Comparison of ENCODE assay signal across 22 mouse cellular contexts in genomic region chr6:96057575-96058159, GRCm38 (mm10). TPM values are rescaled to one million over a fixed set of nuclear protein-coding genes. Genes with fewer than 3 reads are reported as not detected.
"Had no signal": no experiment of that assay in that cellular context is flagged by ENCODE, and none has a peak within 500 bp of the region (broad histone marks: within the 10 kb centered on the region; RNA-seq: fewer than 3 reads in every experiment).

No protein-coding gene starts in this region.

- H3K27me3 ChIP-seq: kidney, embryonic 15.5 days; limb, embryonic 13.5 days; liver, embryonic 12.5 days; liver, embryonic 15.5 days; midbrain, embryonic 12.5 days; midbrain, embryonic 15.5 days; neural tube, embryonic 12.5 days; neural tube, embryonic 15.5 days had no signal

- H3K4me2 ChIP-seq: kidney, embryonic 15.5 days; limb, embryonic 13.5 days; liver, embryonic 12.5 days; liver, embryonic 15.5 days; midbrain, embryonic 12.5 days; midbrain, embryonic 15.5 days; neural tube, embryonic 12.5 days; neural tube, embryonic 15.5 days had no signal

- H3K4me3 ChIP-seq: kidney, embryonic 15.5 days; limb, embryonic 10.5 days; limb, embryonic 13.5 days; liver, embryonic 12.5 days; liver, embryonic 15.5 days; midbrain, embryonic 12.5 days; midbrain, embryonic 15.5 days; neural tube, embryonic 12.5 days; neural tube, embryonic 15.5 days had no signal

- H3K9ac ChIP-seq: kidney, embryonic 15.5 days; limb, embryonic 13.5 days; liver, embryonic 12.5 days; liver, embryonic 15.5 days; midbrain, embryonic 12.5 days; midbrain, embryonic 15.5 days; neural tube, embryonic 12.5 days; neural tube, embryonic 15.5 days had no signal

- H3K4me1 ChIP-seq: kidney, embryonic 15.5 days; limb, embryonic 10.5 days; limb, embryonic 13.5 days; liver, embryonic 12.5 days; liver, embryonic 15.5 days; midbrain, embryonic 12.5 days; midbrain, embryonic 15.5 days; neural tube, embryonic 12.5 days; neural tube, embryonic 15.5 days had no signal

- H3K27ac ChIP-seq: hindbrain, postnatal 0 days; kidney, embryonic 15.5 days; limb, embryonic 10.5 days; limb, embryonic 13.5 days; liver, embryonic 12.5 days; liver, embryonic 15.5 days; macrophage; midbrain, embryonic 12.5 days; midbrain, embryonic 15.5 days; neural tube, embryonic 12.5 days; neural tube, embryonic 15.5 days had no signal

- DNase-seq: kidney, adult 11 months; kidney, adult 8-10 months; kidney, postnatal 10 days; kidney, postnatal 36 days; liver; right cerebral cortex, adult 18-20 months; right cerebral cortex, postnatal 14 days; right cerebral cortex, postnatal 4 days; thymus, postnatal 36 days had no signal

- ATAC-seq: hindbrain, postnatal 0 days; inflammation-experienced regulatory T-cells, adult 6 months; liver, embryonic 12.5 days; midbrain, embryonic 15.5 days had no signal

- H3K9me3 ChIP-seq: kidney, embryonic 15.5 days; limb, embryonic 10.5 days; limb, embryonic 13.5 days; liver, embryonic 12.5 days; liver, embryonic 15.5 days; midbrain, embryonic 12.5 days; midbrain, embryonic 15.5 days; neural tube, embryonic 12.5 days; neural tube, embryonic 15.5 days had no signal

- H3K36me3 ChIP-seq: kidney, embryonic 15.5 days; limb, embryonic 10.5 days; limb, embryonic 13.5 days; liver, embryonic 12.5 days; liver, embryonic 15.5 days; midbrain, embryonic 12.5 days; midbrain, embryonic 15.5 days; neural tube, embryonic 12.5 days; neural tube, embryonic 15.5 days had no signal

RNA-seq across cellular contexts. Expression of gene Fam19a1, which starts 55.3 kb away (rescaled TPM):
- total RNA-seq: megakaryocyte, adult 5-6 weeks had no signal
- polyA plus RNA-seq: inflammation-experienced regulatory T-cells, adult 6 months; liver, embryonic 15.5 days; macrophage had no signal
